Mouse (Mus musculus) hindbrain, postnatal 0 days (tissue): ENCODE results near the gene Tmbim1. TPM values are rescaled to one million over a fixed set of nuclear protein-coding genes. Genes with fewer than 3 reads are reported as not detected.
"Not testable (repeated sequence)": the region's sequence is repeated elsewhere in the genome, so short reads cannot be mapped to it uniquely, and the experiment has no call there.

ENCODE experiments used
- ATAC-seq: fragments of 200-750 bp; cut with Nextera tagmentation; 2 replicates; pipeline ENCODE4 v1.8.0; 2017; ENCODE audit warnings: mild to moderate bottlenecking, moderate TSS enrichment, moderate library complexity
- DNase-seq: peaks from one replicate; pipeline ENCODE4 v3.0.0-alpha.2; 2015; ENCODE audit warnings: low spot score
- H3K27ac ChIP-seq: fragments of 300-500 bp; sonication (generic); 2 replicates; pipeline ENCODE4 v1.5.1; 2014; ENCODE audit warnings: mild to moderate bottlenecking
- H3K27me3 ChIP-seq: fragments of 300-500 bp; sonication (generic); 2 replicates; pipeline ENCODE4 v1.6.1; 2014; ENCODE audit warnings: low read length, mixed read lengths; ENCODE audit not compliant: insufficient read depth
- H3K36me3 ChIP-seq: fragments of 300-500 bp; sonication (generic); 2 replicates; pipeline ENCODE4 v1.6.1; 2014; ENCODE audit warnings: low read length, mixed read lengths; ENCODE audit not compliant: insufficient read depth
- H3K4me1 ChIP-seq: fragments of 300-500 bp; sonication (generic); 2 replicates; pipeline ENCODE4 v1.6.1; 2014; ENCODE audit warnings: antibody characterized with exemption, low read length, mixed read lengths; ENCODE audit not compliant: insufficient read depth
- H3K4me2 ChIP-seq: fragments of 300-500 bp; sonication (generic); 2 replicates; pipeline ENCODE4 v1.6.1; 2014; ENCODE audit warnings: low read depth, mild to moderate bottlenecking, low read length, moderate library complexity, mixed read lengths
- H3K4me3 ChIP-seq: fragments of 300-500 bp; sonication (generic); 2 replicates; pipeline ENCODE4 v1.5.1; 2014; ENCODE audit warnings: low read length
- H3K9ac ChIP-seq: fragments of 300-500 bp; sonication (generic); replicated peaks from 2 replicates; pipeline ENCODE4 v1.6.1; 2014; ENCODE audit warnings: mild to moderate bottlenecking, low read length, moderate library complexity, mixed read lengths
- H3K9me3 ChIP-seq: fragments of 300-500 bp; sonication (generic); 2 replicates; pipeline ENCODE4 v1.6.1; 2016; ENCODE audit warnings: low read length, mixed read lengths
- CTCF ChIP-seq: IDR thresholded peaks from 2 replicates; pipeline ENCODE4 v1.5.1; 2016; ENCODE audit warnings: antibody characterized with exemption, control low read depth, low read depth
- WGBS: fragments of 180-500 bp; shearing (Covaris S2); extraction: QIAGEN DNeasy Blood & Tissue Kit; methylation state at CpG from one replicate; pipeline ENCODE4 v1.1.7; 2014; 5-methylcytosine and 5-hydroxymethylcytosine counted together
- polyA plus RNA-seq: library from polyadenylated mRNA; unstranded; fragments of >200 nt; fragmentation: Nextera tagmentation; extraction: Ambion mirVana; gene quantifications from 2 replicates; pipeline ENCODE4 v1.2.1, GENCODE M21; 2015
- total RNA-seq: library from RNA; depleted of rRNA; stranded (reverse); fragments of >200 nt; gene quantifications from 2 replicates; pipeline ENCODE4 v1.2.3, GENCODE M21; 2014

The Tmbim1 gene
- total and polyA plus RNA-seq, 2 experiments from 2014 or later: 14.8 to 17.5 TPM

- no peak overlapping the region for H3K4me3 ChIP-seq
- no peak overlapping the region for H3K27ac ChIP-seq
- ATAC-seq (no peak), DNase-seq (no peak)
- peaks cover 28% of the 10 kb centered on the region for H3K4me1 ChIP-seq
- H3K27me3 ChIP-seq: no peaks in the 10 kb centered on the region
- H3K9ac ChIP-seq: 0 out of 2 replicates have a peak overlapping the region, but pooled peaks have one; percentile 9
- 79% methylated on average over 11 of the region's 11 CpGs for WGBS
- peaks cover 7% of the 10 kb centered on the region for H3K36me3 ChIP-seq
- no peak overlapping the region for H3K4me2 ChIP-seq
- H3K9me3 ChIP-seq: no peaks in the 10 kb centered on the region
- TF ChIP-seq CTCF: no peak
Measured at GRCm38 (mm10) chr1:74292331-74293020, 12.9 kb downstream of the Tmbim1 start.

GRCm38 (mm10) chr1:74290141-74290540 is 15.3 kb downstream of the Tmbim1 start:
- peaks cover 11% of the 10 kb centered on the region for H3K4me1 ChIP-seq
- 73% methylated on average over 5 of the region's 5 CpGs for WGBS
- DNase-seq (peak; percentile 55), ATAC-seq (no peak)
- H3K27ac ChIP-seq: no peak overlapping the region
- H3K9me3 ChIP-seq: no peaks in the 10 kb centered on the region
- no peaks in the 10 kb centered on the region for H3K27me3 ChIP-seq
- no peak overlapping the region for H3K9ac ChIP-seq
- no peak overlapping the region for H3K4me3 ChIP-seq
- no peak overlapping the region for H3K4me2 ChIP-seq
- no peak for TF ChIP-seq CTCF
- peaks cover 7% of the 10 kb centered on the region for H3K36me3 ChIP-seq

GRCm38 (mm10) chr1:74289740-74290139 is 15.7 kb downstream of the Tmbim1 start:
- Histone ChIP-seq H3K36me3 (peaks cover 7% of the 10 kb centered on the region), H3K27me3 (no peaks in the 10 kb centered on the region), H3K9me3 (no peaks in the 10 kb centered on the region), H3K4me3 (no peak overlapping the region), H3K4me2 (no peak overlapping the region), H3K27ac (no peak overlapping the region), H3K9ac (no peak overlapping the region), H3K4me1 (peaks cover 7% of the 10 kb centered on the region)
- ATAC-seq: no peak
- TF ChIP-seq CTCF: no peak
- 45% methylated on average over 2 of the region's 2 CpGs for WGBS
- DNase-seq: no peak

GRCm38 (mm10) chr1:74289248-74289647 is 16.2 kb downstream of the Tmbim1 start:
- DNase-seq: no peak
- TF ChIP-seq CTCF: no peak
- Histone ChIP-seq H3K9me3 (no peaks in the 10 kb centered on the region), H3K4me3 (no peak overlapping the region), H3K27me3 (no peaks in the 10 kb centered on the region), H3K36me3 (peaks cover 7% of the 10 kb centered on the region), H3K9ac (no peak overlapping the region), H3K4me1 (peaks cover 5% of the 10 kb centered on the region; the same call in 1 of the 2 replicates), H3K4me2 (no peak overlapping the region), H3K27ac (no peak overlapping the region)
- 91% methylated on average over 9 of the region's 9 CpGs for WGBS
- ATAC-seq: no peak

GRCm38 (mm10) chr1:74288327-74288726 is 17.1 kb downstream of the Tmbim1 start:
- peaks cover 7% of the 10 kb centered on the region for H3K36me3 ChIP-seq
- ATAC-seq: no peak
- 58% methylated on average over 4 of the region's 4 CpGs for WGBS
- H3K27ac ChIP-seq: no peak overlapping the region
- H3K4me1 ChIP-seq: peaks cover 8% of the 10 kb centered on the region; the same call in 1 of the 2 replicates
- H3K27me3 ChIP-seq: no peaks in the 10 kb centered on the region
- no peak for DNase-seq
- H3K4me3 ChIP-seq: no peak overlapping the region
- H3K4me2 ChIP-seq: no peak overlapping the region
- no peak for TF ChIP-seq CTCF
- H3K9ac ChIP-seq: no peak overlapping the region
- no peaks in the 10 kb centered on the region for H3K9me3 ChIP-seq

GRCm38 (mm10) chr1:74286869-74287607 is 18.4 kb downstream of the Tmbim1 start:
- not testable (repeated sequence) for H3K27ac ChIP-seq
- peak; percentile 23 for DNase-seq
- TF ChIP-seq CTCF: peak; percentile 61

More at GRCm38 (mm10) chr1:74286869-74287607, 18.4 kb downstream of the Tmbim1 start:
- Histone ChIP-seq H3K36me3 (peaks cover 13% of the 10 kb centered on the region), H3K4me1 (peaks cover 16% of the 10 kb centered on the region; the same call in 1 of the 2 replicates)
- not testable (repeated sequence) for ATAC-seq, H3K4me2 ChIP-seq, H3K27me3 ChIP-seq, H3K4me3 ChIP-seq, H3K9me3 ChIP-seq, H3K9ac ChIP-seq
- 56% methylated on average over 15 of the region's 17 CpGs for WGBS
